Comparison of ENCODE assay signal across 7 mouse cellular contexts in genomic region chr17:3558356-3558870, GRCm38 (mm10). TPM values are rescaled to one million over a fixed set of nuclear protein-coding genes. Genes with fewer than 3 reads are reported as not detected.
A peak's percentile ranks its signal among the peaks of the same experiment; 100 is the strongest.
DNase-seq lines count a peak whose midpoint lies in the region; ATAC-seq and TF ChIP-seq lines count a peak whose summit lies in the region.

No protein-coding gene starts in this region.

- no peak for TF ChIP-seq CTCF in CH12.LX (conservative IDR thresholded peaks at IDR 0.05 in 1 of 2, IDR thresholded peaks at IDR 0.05 in 1 of 2; ENCODE audit: low read depth in 2 of 2, low read length in 2 of 2)
- no peak for TF ChIP-seq CTCF in midbrain, postnatal 0 days (IDR thresholded peaks at IDR 0.05)

- H3K4me2 ChIP-seq in CH12.LX (ENCODE audit: insufficient read depth, low read depth, poor library complexity, severe bottlenecking) = peak overlapping the region; percentile 57; the same call in 1 of the 2 replicates
- peak overlapping the region; percentile 53 for H3K4me2 ChIP-seq in limb, embryonic 14.5 days (replicated peaks; ENCODE audit: low read depth, low read length, severe bottlenecking)
- H3K4me2 ChIP-seq in midbrain, postnatal 0 days (ENCODE audit: low read depth, low read length, poor library complexity, severe bottlenecking) = peak overlapping the region; percentile 66

- H3K79me2 ChIP-seq in CH12.LX (replicated peaks; ENCODE audit: control insufficient read depth, extremely low read depth, insufficient read depth, poor library complexity, severe bottlenecking) = 0 out of 2 replicates have a peak, but pooled peaks cover 2% of the 10 kb centered on the region

- peaks cover 3 to 16% of the 10 kb centered on the region in 2 experiments; a peak in 2 of 4 replicates for H3K4me1 ChIP-seq in CH12.LX (ENCODE audit: control insufficient read depth in 1 of 2, insufficient read depth in 2 of 2)
- H3K4me1 ChIP-seq in limb, embryonic 14.5 days (ENCODE audit: control insufficient read depth, insufficient read depth, low read length) = peaks cover 10% of the 10 kb centered on the region
- 0 out of 2 replicates have a peak, but pooled peaks cover 2% of the 10 kb centered on the region for H3K4me1 ChIP-seq in midbrain, postnatal 0 days (ENCODE audit: insufficient read depth, low read length)

- no peak for TF ChIP-seq POLR2A in CH12.LX (IDR thresholded peaks at IDR 0.05; ENCODE audit: low read depth, low read length)
- TF ChIP-seq POLR2A in limb, embryonic 14.5 days (IDR thresholded peaks at IDR 0.05; ENCODE audit: borderline replicate concordance, extremely low read depth, insufficient read depth, insufficient read length) = no peak

- H3K27ac ChIP-seq in CH12.LX (ENCODE audit: insufficient read depth, low read depth) = no peak overlapping the region
- peak overlapping the region; percentile 87 for H3K27ac ChIP-seq in limb, embryonic 14.5 days (replicated peaks; ENCODE audit: low read depth, low read length)
- no peak overlapping the region; the same call in 1 of the 2 replicates for H3K27ac ChIP-seq in midbrain, postnatal 0 days (ENCODE audit: low read depth, low read length)

- peak overlapping the region; percentile 74 for H3K9ac ChIP-seq in CH12.LX (ENCODE audit: insufficient read depth, low read depth)
- H3K9ac ChIP-seq in limb, embryonic 14.5 days (ENCODE audit: low read depth, low read length, severe bottlenecking) = peak overlapping the region; percentile 38; the same call in 1 of the 2 replicates
- H3K9ac ChIP-seq in midbrain, postnatal 0 days (replicated peaks; ENCODE audit: low read length, poor library complexity, severe bottlenecking) = no peak overlapping the region

- peaks cover 0 to 14% of the 10 kb centered on the region in 2 experiments for H3K36me3 ChIP-seq in CH12.LX (replicated peaks in 1 of 2; ENCODE audit: control insufficient read depth in 1 of 2, insufficient read depth in 1 of 2, low read length in 1 of 2)
- H3K36me3 ChIP-seq in limb, embryonic 14.5 days (ENCODE audit: control insufficient read depth, insufficient read depth, low read length) = no peaks in the 10 kb centered on the region
- no peaks in the 10 kb centered on the region for H3K36me3 ChIP-seq in midbrain, postnatal 0 days (ENCODE audit: insufficient read depth, low read length)

- TF ChIP-seq RAD21 in CH12.LX (IDR thresholded peaks at IDR 0.05; ENCODE audit: low read depth, low read length) = no peak

- 64% methylated on average over 9 of the region's 9 CpGs for WGBS in limb, embryonic 14.5 days
- 75% methylated on average over 9 of the region's 9 CpGs for WGBS in midbrain, postnatal 0 days

- H3K27me3 ChIP-seq in CH12.LX (replicated peaks) = no peaks in the 10 kb centered on the region
- H3K27me3 ChIP-seq in limb, embryonic 14.5 days (ENCODE audit: control insufficient read depth, insufficient read depth, low read length) = no peaks in the 10 kb centered on the region
- no peaks in the 10 kb centered on the region for H3K27me3 ChIP-seq in midbrain, postnatal 0 days (ENCODE audit: insufficient read depth, low read length)

- H3K9me3 ChIP-seq in CH12.LX (replicated peaks; ENCODE audit: low read length) = no peaks in the 10 kb centered on the region
- H3K9me3 ChIP-seq in limb, embryonic 14.5 days (ENCODE audit: control insufficient read depth, low read length) = no peaks in the 10 kb centered on the region
- H3K9me3 ChIP-seq in midbrain, postnatal 0 days (ENCODE audit: low read length) = no peaks in the 10 kb centered on the region

- dilution Hi-C loops in CH12.LX (cut with MboI; ENCODE audit: extremely low pct_ligation_motif_present, extremely low pct_unique_long_range_greater_than_20kb, low sequenced_read_pairs) = no loop called here

- in situ Hi-C loops in CH12.LX (cut with MboI; ENCODE audit: low pct_ligation_motif_present, low pct_unique_long_range_greater_than_20kb, low sequenced_read_pairs) = no loop called here

- ATAC-seq in granulocyte monocyte progenitor cell, adult 5-6 weeks (replicated peaks; ENCODE audit: poor library complexity, severe bottlenecking) = peak; percentile 13; the same call in 1 of the 2 replicates
- ATAC-seq in limb, embryonic 14.5 days (ENCODE audit: low FRiP score, low read depth) = no peak
- ATAC-seq in midbrain, postnatal 0 days (ENCODE audit: low FRiP score) = no peak

- DNase-seq in CH12.LX (ENCODE audit: extremely low read depth) (no peak), MN1 (ENCODE audit: low spot score) (peak; percentile 39)
- DNase-seq in limb, embryonic 14.5 days (ENCODE audit: low spot score) = peak; percentile 35
- no peak for DNase-seq in midbrain, postnatal 0 days (ENCODE audit: low spot score)
- no peak for DNase-seq in thymus, adult 18-20 months
- DNase-seq in layer of hippocampus, adult 8-10 months (ENCODE audit: low spot score in 2 of 2) = no peak

- TF ChIP-seq EP300 in CH12.LX (IDR thresholded peaks at IDR 0.05; ENCODE audit: low read length) = no peak

- peak overlapping the region; percentile 45 to 79 (median 68) for H3K4me3 ChIP-seq in CH12.LX (replicated peaks in 1 of 3; ENCODE audit: low read depth in 2 of 3, low read length in 2 of 3, poor library complexity in 1 of 3)
- peak overlapping the region; percentile 47 for H3K4me3 ChIP-seq in limb, embryonic 14.5 days (replicated peaks; ENCODE audit: low read length)
- peak overlapping the region; percentile 56 for H3K4me3 ChIP-seq in midbrain, postnatal 0 days (ENCODE audit: low read depth, low read length)

TF ChIP-seq in CH12.LX, 34 proteins besides CTCF, POLR2A, EP300 and RAD21:
- no peak for TF ChIP-seq USF1 (IDR thresholded peaks at IDR 0.05; ENCODE audit: low read depth, low read length)
- no peak for TF ChIP-seq TCF12 (IDR thresholded peaks at IDR 0.05; ENCODE audit: low read depth, low read length)

RNA-seq across cellular contexts. Expression of gene Tfb1m, which starts 0.8 kb away (rescaled TPM):
- total RNA-seq in CH12.LX (2012; rRNA removed) = 18.1 and 21.0 TPM in 2 replicates
- total RNA-seq in CH12.LX (2014; rRNA removed) = 45.0 and 46.8 TPM in 2 replicates
- polyA plus RNA-seq in CH12.LX (2012; ENCODE audit: insufficient read length, low read depth) = 29.2 and 29.4 TPM in 2 replicates
- total RNA-seq in granulocyte monocyte progenitor cell, adult 5-6 weeks (2014; fragmentation: Nextera tagmentation) = 13.8 and 20.8 TPM in 2 replicates
- total RNA-seq in granulocyte monocyte progenitor cell, adult 5-6 weeks (2017) = 15.7 and 16.7 TPM in 2 replicates
- 11.0 and 16.3 TPM in 2 replicates for polyA plus RNA-seq in limb, embryonic 14.5 days (2012; rRNA removed)
- 17.2 and 18.0 TPM in 2 replicates for polyA plus RNA-seq in limb, embryonic 14.5 days (2014; fragmentation: Nextera tagmentation; extraction: Ambion mirVana)
- total RNA-seq in midbrain, postnatal 0 days (2014; rRNA removed) = 9.6 and 12.4 TPM in 2 replicates
- polyA plus RNA-seq in midbrain, postnatal 0 days (2015; fragmentation: Nextera tagmentation; extraction: Ambion mirVana) = 7.9 and 8.7 TPM in 2 replicates
- 1 to 10 TPM; 4.7 to 5.8 (median 5.3) TPM for total RNA-seq in layer of hippocampus, adult 8-10 months (2022)

RNA-seq across cellular contexts. Expression of gene Cldn20, which starts 26.1 kb away (rescaled TPM):
- total RNA-seq in CH12.LX (2012; rRNA removed) = 0.21 TPM in 1 of 2 replicates, not detected in the other
- not detected in 2 replicates for total RNA-seq in CH12.LX (2014; rRNA removed)
- polyA plus RNA-seq in CH12.LX (2012; ENCODE audit: insufficient read length, low read depth) = 0.73 and 0.90 TPM in 2 replicates
- total RNA-seq in granulocyte monocyte progenitor cell, adult 5-6 weeks (2014; fragmentation: Nextera tagmentation) = 3.3 TPM in 1 of 2 replicates, not detected in the other
- 0.78 TPM in 1 of 2 replicates, not detected in the other for total RNA-seq in granulocyte monocyte progenitor cell, adult 5-6 weeks (2017)
- 0.86 and 1.0 TPM in 2 replicates for polyA plus RNA-seq in limb, embryonic 14.5 days (2012; rRNA removed)
- polyA plus RNA-seq in limb, embryonic 14.5 days (2014; fragmentation: Nextera tagmentation; extraction: Ambion mirVana) = 0.65 TPM in 1 of 2 replicates, not detected in the other
- total RNA-seq in midbrain, postnatal 0 days (2014; rRNA removed) = 1.8 TPM in 1 of 2 replicates, not detected in the other
- 0.25 TPM in 1 of 2 replicates, not detected in the other for polyA plus RNA-seq in midbrain, postnatal 0 days (2015; fragmentation: Nextera tagmentation; extraction: Ambion mirVana)
- total RNA-seq in layer of hippocampus, adult 8-10 months (2022) = not detected

Comparison
In these comparisons a context has a peak if more than half of its experiments do, and no peak if none do; other contexts are left out.
1. DNase-seq: peak in MN1 (single experiment) and limb, embryonic 14.5 days (single experiment); none in CH12.LX (single experiment), midbrain, postnatal 0 days (single experiment), thymus, adult 18-20 months (0 of 2) and layer of hippocampus, adult 8-10 months (0 of 2).
2. Peak in every context shown above with its lines, with median percentiles within 50 percentile points of each other: H3K4me2 ChIP-seq and H3K4me3 ChIP-seq.